Mouse (Mus musculus) layer of hippocampus, postnatal 36 days (tissue): ENCODE measurements around the gene Ankrd34a. TPM values are rescaled to one million over a fixed set of nuclear protein-coding genes. Genes with fewer than 3 reads are reported as not detected.
"Not testable (repeated sequence)": the region's sequence is repeated elsewhere in the genome, so short reads cannot be mapped to it uniquely, and the experiment has no call there.

Experiments used
- DNase-seq, 2 experiments: peaks; one replicate each; pipeline ENCODE4 v3.0.0; 2022
- total RNA-seq, 2 experiments: library from RNA; stranded (reverse); gene quantifications; 2 replicates each; pipeline ENCODE4 v1.2.3; 2021

Ankrd34a gene
- total RNA-seq, 2 experiments from 2014 or later = 49.9 to 51.5 TPM

GRCm38 (mm10) chr3:96581141-96581540, 15.3 kb upstream of the Ankrd34a start:
- DNase-seq = no peak

GRCm38 (mm10) chr3:96581771-96582515, 14.5 kb upstream of the Ankrd34a start:
- no peak for DNase-seq

GRCm38 (mm10) chr3:96583386-96583785, 13.1 kb upstream of the Ankrd34a start:
- no peak for DNase-seq

- DNase-seq = no peak
Observed at GRCm38 (mm10) chr3:96590657-96591056, 5.8 kb upstream of the Ankrd34a start.

GRCm38 (mm10) chr3:96593374-96593773, 3.1 kb upstream of the Ankrd34a start:
- DNase-seq = no peak

GRCm38 (mm10) chr3:96593790-96594560, 2.5 kb upstream of the Ankrd34a start, which contains the start of gene Polr3gl:
Polr3gl (minus strand) TSS chr3:96594181.
- DNase-seq = peak; percentile 93

- no peak for DNase-seq
Observed at GRCm38 (mm10) chr3:96594851-96595250, 1.6 kb upstream of the Ankrd34a start.

GRCm38 (mm10) chr3:96595661-96596060, 775 bp upstream of the Ankrd34a start:
- DNase-seq = peak in 1 of 2 experiments; percentile 43

GRCm38 (mm10) chr3:96596855-96597254, 419 bp downstream of the Ankrd34a start:
- peak in 1 of 2 experiments; percentile 35 for DNase-seq

- DNase-seq = peak; percentile 51 to 54
Observed at GRCm38 (mm10) chr3:96597435-96597891, 1.0 kb downstream of the Ankrd34a start.

GRCm38 (mm10) chr3:96598156-96599068, 2.0 kb downstream of the Ankrd34a start:
- peak; percentile 56 to 65 for DNase-seq

- DNase-seq = no peak
Observed at GRCm38 (mm10) chr3:96599069-96599393, 2.6 kb downstream of the Ankrd34a start.

GRCm38 (mm10) chr3:96599411-96599810, 3.0 kb downstream of the Ankrd34a start:
- DNase-seq = no peak

- peak; percentile 94 to 96 for DNase-seq
Observed at GRCm38 (mm10) chr3:96600639-96601250, 4.3 kb downstream of the Ankrd34a start, which contains the start of gene Lix1l. Lix1l (plus strand) TSS chr3:96601149.

- DNase-seq = peak; percentile 61 to 63
Observed at GRCm38 (mm10) chr3:96601251-96601787, 4.9 kb downstream of the Ankrd34a start.

GRCm38 (mm10) chr3:96601941-96602703, 5.7 kb downstream of the Ankrd34a start:
- peak in 1 of 2 experiments; percentile 19 for DNase-seq

GRCm38 (mm10) chr3:96602704-96603084, 6.3 kb downstream of the Ankrd34a start:
- no peak for DNase-seq

GRCm38 (mm10) chr3:96603311-96603710, 6.9 kb downstream of the Ankrd34a start:
- DNase-seq = no peak

GRCm38 (mm10) chr3:96606007-96606406, 9.6 kb downstream of the Ankrd34a start:
- not testable (repeated sequence) for DNase-seq

GRCm38 (mm10) chr3:96606618-96607017, 10.2 kb downstream of the Ankrd34a start:
- no peak for DNase-seq

GRCm38 (mm10) chr3:96617941-96618340, 21.5 kb downstream of the Ankrd34a start:
- no peak for DNase-seq
